Mouse (Mus musculus): Measurements from ENCODE around the gene Nrp2. TPM values are rescaled to one million over a fixed set of nuclear protein-coding genes. Genes with fewer than 3 reads are reported as not detected.

Gene Nrp2
- polyA plus RNA-seq, 1 experiment from 2014 or later = 40.9 TPM

GRCm38 (mm10) chr1:62774288-62775218 lies 71.5 kb downstream of the Nrp2 start:
- H3K4me3 ChIP-seq (ENCODE audit: low read depth, low read length) = no peak overlapping the region
- H3K27ac ChIP-seq (ENCODE audit: low read depth, low read length) = no peak overlapping the region
- no peak for DNase-seq (ENCODE audit: low spot score)
- peaks cover 19% of the 10 kb centered on the region for H3K4me1 ChIP-seq (ENCODE audit: control insufficient read depth, insufficient read depth, low read length)
- H3K36me3 ChIP-seq (ENCODE audit: control insufficient read depth, insufficient read depth, low read length) = no peaks in the 10 kb centered on the region
- no peak for ATAC-seq (ENCODE audit: insufficient read depth, low FRiP score, low TSS enrichment)
- H3K9ac ChIP-seq (ENCODE audit: low read length) = no peak overlapping the region
- no peaks in the 10 kb centered on the region for H3K27me3 ChIP-seq (ENCODE audit: control insufficient read depth, insufficient read depth, low read length)
- 76% methylated on average over 11 of the region's 11 CpGs for WGBS
- no peaks in the 10 kb centered on the region for H3K9me3 ChIP-seq (ENCODE audit: control insufficient read depth, low read length)
- H3K4me2 ChIP-seq (ENCODE audit: low read depth) = no peak overlapping the region

DNA sequence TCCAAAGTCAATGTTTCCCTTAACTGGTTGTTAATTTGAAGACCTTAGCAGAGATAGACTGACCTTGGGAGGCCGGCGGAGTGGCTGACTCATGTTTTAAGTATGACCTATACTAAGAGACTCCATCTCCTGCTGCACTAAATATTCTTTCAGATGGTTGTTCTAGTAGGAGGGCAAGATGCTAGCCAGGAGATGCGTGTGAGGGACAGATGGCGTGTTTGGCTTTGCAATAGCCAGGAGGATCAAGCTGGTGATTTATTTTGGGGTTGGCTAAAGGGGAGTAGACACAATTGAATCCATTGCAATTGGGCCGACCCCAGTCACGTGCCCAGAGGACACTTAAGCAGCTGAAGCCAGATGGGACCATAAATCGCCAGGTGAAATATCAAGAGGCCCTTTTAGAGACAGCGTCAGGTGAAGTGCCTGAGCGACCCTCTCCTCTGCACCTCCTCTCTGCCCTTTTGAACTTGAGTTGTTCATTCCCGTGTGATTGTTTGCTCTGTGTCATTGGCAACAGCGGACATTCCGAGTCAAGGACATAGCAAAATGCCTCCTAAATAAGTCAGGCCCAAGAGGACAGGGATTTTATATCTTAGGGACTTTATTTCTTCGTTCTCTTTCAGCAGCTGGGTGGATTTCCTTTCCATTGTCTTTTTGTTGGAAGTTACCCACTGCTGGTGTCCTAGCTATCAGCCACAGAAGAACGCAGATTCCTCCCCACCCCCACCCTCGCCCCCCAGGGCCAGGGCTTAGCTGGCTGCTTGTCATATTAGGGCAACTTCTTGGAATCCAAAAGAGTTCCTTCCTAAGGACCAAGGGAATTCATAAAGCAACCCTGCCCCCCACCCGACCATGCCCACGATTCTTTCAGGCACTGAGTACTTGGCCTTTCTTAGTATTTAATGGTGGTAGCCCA lies 74.5 kb downstream of the Nrp2 start:
- H3K27me3 ChIP-seq (ENCODE audit: control insufficient read depth, insufficient read depth, low read length) = no peaks in the 10 kb centered on the region
- WGBS = 41% methylated on average over 17 of the region's 17 CpGs
- H3K9me3 ChIP-seq (ENCODE audit: control insufficient read depth, low read length) = no peaks in the 10 kb centered on the region
- H3K36me3 ChIP-seq (ENCODE audit: control insufficient read depth, insufficient read depth, low read length) = no peaks in the 10 kb centered on the region; the same call in 1 of the 2 replicates
- H3K4me2 ChIP-seq (ENCODE audit: low read depth) = no peak overlapping the region
- peaks cover 26% of the 10 kb centered on the region for H3K4me1 ChIP-seq (ENCODE audit: control insufficient read depth, insufficient read depth, low read length)
- ATAC-seq (ENCODE audit: insufficient read depth, low FRiP score, low TSS enrichment) (no peak), DNase-seq (ENCODE audit: low spot score) (peak; percentile 37)
- no peak overlapping the region for H3K9ac ChIP-seq (ENCODE audit: low read length)
- peak overlapping the region; percentile 60 for H3K27ac ChIP-seq (ENCODE audit: low read depth, low read length)
- H3K4me3 ChIP-seq (ENCODE audit: low read depth, low read length) = no peak overlapping the region

- no peak for DNase-seq (ENCODE audit: low spot score)
- H3K27ac ChIP-seq (ENCODE audit: low read depth, low read length) = no peak overlapping the region
- WGBS = 82% methylated on average over 4 of the region's 4 CpGs
- no peaks in the 10 kb centered on the region; the same call in 1 of the 2 replicates for H3K36me3 ChIP-seq (ENCODE audit: control insufficient read depth, insufficient read depth, low read length)
- H3K4me2 ChIP-seq (ENCODE audit: low read depth) = no peak overlapping the region
- H3K9ac ChIP-seq (ENCODE audit: low read length) = no peak overlapping the region
- no peak overlapping the region for H3K4me3 ChIP-seq (ENCODE audit: low read depth, low read length)
- no peaks in the 10 kb centered on the region for H3K9me3 ChIP-seq (ENCODE audit: control insufficient read depth, low read length)
- no peak for ATAC-seq (ENCODE audit: insufficient read depth, low FRiP score, low TSS enrichment)
- no peaks in the 10 kb centered on the region for H3K27me3 ChIP-seq (ENCODE audit: control insufficient read depth, insufficient read depth, low read length)
- H3K4me1 ChIP-seq (ENCODE audit: control insufficient read depth, insufficient read depth, low read length) = peaks cover 26% of the 10 kb centered on the region
These were observed 75.8 kb downstream of the Nrp2 start for GRCm38 (mm10) chr1:62778910-62779309.

DNA sequence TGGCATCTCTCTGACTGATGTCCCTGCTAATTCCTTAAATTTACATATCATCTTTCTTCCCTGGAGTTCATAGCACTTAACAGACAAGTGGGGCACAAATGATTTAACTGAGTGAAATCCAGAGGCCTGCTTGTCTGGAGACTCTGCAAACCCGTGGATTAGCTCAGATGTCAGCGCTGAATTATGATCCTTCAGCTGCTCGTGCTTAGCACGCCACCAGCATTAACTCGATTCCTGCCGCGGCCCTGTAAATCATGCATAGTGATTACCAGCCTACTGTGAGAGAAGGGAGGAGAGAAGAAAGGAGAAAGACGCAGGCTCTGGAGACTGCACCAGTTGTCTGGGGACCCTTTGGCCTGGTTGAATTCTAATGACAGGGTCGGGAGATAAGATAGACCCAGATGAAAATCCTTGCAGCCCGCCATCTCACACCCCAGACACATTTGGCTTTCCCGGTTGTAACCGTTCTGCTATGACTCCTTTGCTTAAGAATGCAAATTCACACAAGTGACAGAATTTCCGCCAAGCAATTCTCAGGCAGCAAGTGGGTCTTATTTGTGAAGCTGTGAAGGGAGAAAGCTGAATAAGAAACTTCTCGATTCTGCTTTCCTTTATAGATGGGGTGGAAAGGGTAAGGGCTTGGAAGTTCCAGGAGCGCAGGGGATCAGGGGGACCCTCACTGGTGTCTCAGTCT lies 77.1 kb downstream of the Nrp2 start:
- Histone ChIP-seq H3K27me3 (ENCODE audit: control insufficient read depth, insufficient read depth, low read length) (no peaks in the 10 kb centered on the region), H3K36me3 (ENCODE audit: control insufficient read depth, insufficient read depth, low read length) (no peaks in the 10 kb centered on the region; the same call in 1 of the 2 replicates), H3K9me3 (ENCODE audit: control insufficient read depth, low read length) (no peaks in the 10 kb centered on the region), H3K27ac (ENCODE audit: low read depth, low read length) (peak overlapping the region; percentile 41; the same call in 1 of the 2 replicates), H3K4me2 (ENCODE audit: low read depth) (no peak overlapping the region), H3K9ac (ENCODE audit: low read length) (no peak overlapping the region), H3K4me3 (ENCODE audit: low read depth, low read length) (no peak overlapping the region), H3K4me1 (ENCODE audit: control insufficient read depth, insufficient read depth, low read length) (peaks cover 23% of the 10 kb centered on the region)
- peak; percentile 55 for DNase-seq (ENCODE audit: low spot score)
- ATAC-seq (ENCODE audit: insufficient read depth, low FRiP score, low TSS enrichment) = peak; percentile 60; the same call in 1 of the 2 replicates
- 24% methylated on average over 15 of the region's 15 CpGs for WGBS

DNA sequence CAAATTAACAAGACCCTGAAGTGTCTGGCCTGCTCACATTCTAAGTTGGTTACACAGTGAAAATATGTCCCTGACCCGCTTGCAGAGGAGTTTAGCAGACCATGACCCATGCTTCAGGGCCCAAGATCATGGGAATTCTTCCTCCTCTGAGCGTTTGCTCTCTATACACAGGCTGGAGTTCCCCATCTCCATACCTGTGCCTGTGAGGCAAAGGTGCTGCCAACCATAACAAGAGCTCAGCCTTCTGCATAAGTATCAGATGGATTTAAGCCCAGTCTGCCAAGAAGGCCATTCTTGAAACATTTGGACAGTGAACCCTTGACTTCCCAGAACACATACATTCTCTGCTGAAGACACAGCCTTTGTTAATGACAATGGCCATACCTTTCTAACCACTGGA lies 79.1 kb downstream of the Nrp2 start:
- no peaks in the 10 kb centered on the region; the same call in 1 of the 2 replicates for H3K36me3 ChIP-seq (ENCODE audit: control insufficient read depth, insufficient read depth, low read length)
- H3K4me2 ChIP-seq (ENCODE audit: low read depth) = no peak overlapping the region
- H3K9me3 ChIP-seq (ENCODE audit: control insufficient read depth, low read length) = no peaks in the 10 kb centered on the region
- no peak for DNase-seq (ENCODE audit: low spot score)
- peaks cover 15% of the 10 kb centered on the region for H3K4me1 ChIP-seq (ENCODE audit: control insufficient read depth, insufficient read depth, low read length)
- no peak overlapping the region for H3K4me3 ChIP-seq (ENCODE audit: low read depth, low read length)
- H3K9ac ChIP-seq (ENCODE audit: low read length) = no peak overlapping the region
- WGBS = 88% methylated on average over 2 of the region's 2 CpGs
- ATAC-seq (ENCODE audit: insufficient read depth, low FRiP score, low TSS enrichment) = no peak
- H3K27me3 ChIP-seq (ENCODE audit: control insufficient read depth, insufficient read depth, low read length) = no peaks in the 10 kb centered on the region
- no peak overlapping the region for H3K27ac ChIP-seq (ENCODE audit: low read depth, low read length)

GRCm38 (mm10) chr1:62782573-62782972 lies 79.5 kb downstream of the Nrp2 start:
- H3K4me1 ChIP-seq (ENCODE audit: control insufficient read depth, insufficient read depth, low read length) = peaks cover 11% of the 10 kb centered on the region
- no peaks in the 10 kb centered on the region for H3K9me3 ChIP-seq (ENCODE audit: control insufficient read depth, low read length)
- no peaks in the 10 kb centered on the region for H3K27me3 ChIP-seq (ENCODE audit: control insufficient read depth, insufficient read depth, low read length)
- H3K36me3 ChIP-seq (ENCODE audit: control insufficient read depth, insufficient read depth, low read length) = no peaks in the 10 kb centered on the region; the same call in 1 of the 2 replicates
- ATAC-seq (ENCODE audit: insufficient read depth, low FRiP score, low TSS enrichment) = no peak
- no peak overlapping the region for H3K27ac ChIP-seq (ENCODE audit: low read depth, low read length)
- H3K9ac ChIP-seq (ENCODE audit: low read length) = no peak overlapping the region
- no peak for DNase-seq (ENCODE audit: low spot score)
- no peak overlapping the region for H3K4me3 ChIP-seq (ENCODE audit: low read depth, low read length)
- no peak overlapping the region for H3K4me2 ChIP-seq (ENCODE audit: low read depth)

DNA sequence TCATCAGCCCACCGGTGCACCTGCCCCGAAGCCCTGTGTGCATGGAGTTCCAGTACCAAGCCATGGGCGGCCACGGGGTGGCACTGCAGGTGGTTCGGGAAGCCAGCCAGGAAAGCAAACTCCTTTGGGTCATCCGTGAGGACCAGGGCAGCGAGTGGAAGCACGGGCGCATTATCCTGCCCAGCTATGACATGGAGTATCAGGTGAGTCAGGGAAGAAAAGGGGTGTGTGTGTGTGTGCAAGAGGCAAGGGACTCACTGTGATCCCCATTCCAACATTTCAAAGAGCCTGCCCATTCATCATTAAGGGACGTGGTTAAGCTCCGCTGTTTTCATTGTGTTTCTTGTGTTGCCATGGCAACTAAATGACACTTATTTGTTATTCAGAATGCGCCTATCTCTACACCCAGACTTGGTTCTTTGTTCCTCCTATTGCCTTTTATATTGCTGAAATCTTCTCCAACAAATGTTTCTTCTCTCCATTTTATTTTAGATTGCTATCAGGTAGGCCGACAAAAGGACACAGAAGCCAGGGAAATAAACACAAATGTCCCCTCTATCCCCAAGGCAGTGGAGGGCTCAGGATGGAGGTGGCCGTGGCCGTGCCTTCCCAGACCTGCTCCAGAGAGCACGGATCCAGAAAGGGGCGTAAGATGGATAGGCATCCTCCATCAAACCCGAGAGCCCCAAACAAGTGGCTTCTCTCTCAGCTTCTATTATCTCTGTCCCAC lies 80.4 kb downstream of the Nrp2 start:
- Histone ChIP-seq H3K9me3 (ENCODE audit: control insufficient read depth, low read length) (no peaks in the 10 kb centered on the region), H3K4me2 (ENCODE audit: low read depth) (no peak overlapping the region), H3K36me3 (ENCODE audit: control insufficient read depth, insufficient read depth, low read length) (no peaks in the 10 kb centered on the region; the same call in 1 of the 2 replicates), H3K9ac (ENCODE audit: low read length) (no peak overlapping the region), H3K4me1 (ENCODE audit: control insufficient read depth, insufficient read depth, low read length) (peaks cover 6% of the 10 kb centered on the region; the same call in 1 of the 2 replicates), H3K27ac (ENCODE audit: low read depth, low read length) (no peak overlapping the region), H3K27me3 (ENCODE audit: control insufficient read depth, insufficient read depth, low read length) (no peaks in the 10 kb centered on the region), H3K4me3 (ENCODE audit: low read depth, low read length) (no peak overlapping the region)
- DNase-seq (ENCODE audit: low spot score) (no peak), ATAC-seq (ENCODE audit: insufficient read depth, low FRiP score, low TSS enrichment) (peak; percentile 45; the same call in 1 of the 2 replicates)
- WGBS = 68% methylated on average over 18 of the region's 18 CpGs

- DNase-seq (ENCODE audit: low spot score) (no peak), ATAC-seq (ENCODE audit: insufficient read depth, low FRiP score, low TSS enrichment) (no peak)
- Histone ChIP-seq H3K27ac (ENCODE audit: low read depth, low read length) (no peak overlapping the region), H3K36me3 (ENCODE audit: control insufficient read depth, insufficient read depth, low read length) (no peaks in the 10 kb centered on the region; the same call in 1 of the 2 replicates), H3K4me2 (ENCODE audit: low read depth) (no peak overlapping the region), H3K4me1 (ENCODE audit: control insufficient read depth, insufficient read depth, low read length) (peaks cover 6% of the 10 kb centered on the region; the same call in 1 of the 2 replicates), H3K4me3 (ENCODE audit: low read depth, low read length) (no peak overlapping the region), H3K27me3 (ENCODE audit: control insufficient read depth, insufficient read depth, low read length) (no peaks in the 10 kb centered on the region), H3K9me3 (ENCODE audit: control insufficient read depth, low read length) (no peaks in the 10 kb centered on the region), H3K9ac (ENCODE audit: low read length) (no peak overlapping the region)
- 61% methylated on average over 5 of the region's 5 CpGs for WGBS
These were observed 81.0 kb downstream of the Nrp2 start for GRCm38 (mm10) chr1:62784084-62784392.
